Mouse (Mus musculus) liver, postnatal 0 days (tissue): ENCODE measurements around the gene Gosr2.

ENCODE experiments used
- CTCF ChIP-seq: sonication (generic); IDR thresholded peaks from 2 replicates; pipeline ENCODE4 v1.5.1; 2016; ENCODE audit warnings: antibody characterized with exemption, low read depth
- EP300 ChIP-seq: IDR thresholded peaks from 2 replicates; pipeline ENCODE4 v1.6.1; 2016; ENCODE audit warnings: antibody characterized with exemption, low read depth, mild to moderate bottlenecking

- TF ChIP-seq CTCF = peak; percentile 61
- no peak for TF ChIP-seq EP300
Observed at GRCm38 (mm10) chr11:103721468-103722039, 23.9 kb upstream of the Gosr2 start.
